Mouse (Mus musculus): ENCODE results near the gene Pstpip1. TPM values are rescaled to one million over a fixed set of nuclear protein-coding genes. Genes with fewer than 3 reads are reported as not detected.

The Pstpip1 gene
- polyA plus RNA-seq, 1 experiment = 1.0 TPM

DNA sequence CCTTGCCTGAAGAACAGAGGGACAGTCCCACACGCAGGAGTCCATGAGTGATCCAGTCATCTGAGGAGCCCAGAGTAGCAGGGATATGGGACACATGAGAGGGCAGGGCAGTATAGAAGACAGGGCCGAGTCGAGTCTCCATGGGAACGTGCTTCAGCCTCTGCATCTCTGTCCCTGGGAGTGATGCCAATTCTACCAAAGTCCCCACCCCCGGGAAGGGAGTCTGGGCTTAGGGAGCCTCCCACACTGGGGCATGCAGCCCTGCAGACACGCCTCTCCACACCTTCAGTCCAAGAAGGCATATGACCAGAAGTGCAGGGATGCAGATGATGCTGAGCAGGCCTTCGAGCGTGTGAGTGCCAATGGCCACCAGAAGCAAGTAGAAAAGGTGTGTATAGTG, 33.2 kb downstream of the Pstpip1 start:
- Histone ChIP-seq H3K36me3 (ENCODE audit: control insufficient read depth, insufficient read depth) (no peaks in the 10 kb centered on the region), H3K79me2 (ENCODE audit: control insufficient read depth, insufficient read depth) (no peaks in the 10 kb centered on the region)

DNA sequence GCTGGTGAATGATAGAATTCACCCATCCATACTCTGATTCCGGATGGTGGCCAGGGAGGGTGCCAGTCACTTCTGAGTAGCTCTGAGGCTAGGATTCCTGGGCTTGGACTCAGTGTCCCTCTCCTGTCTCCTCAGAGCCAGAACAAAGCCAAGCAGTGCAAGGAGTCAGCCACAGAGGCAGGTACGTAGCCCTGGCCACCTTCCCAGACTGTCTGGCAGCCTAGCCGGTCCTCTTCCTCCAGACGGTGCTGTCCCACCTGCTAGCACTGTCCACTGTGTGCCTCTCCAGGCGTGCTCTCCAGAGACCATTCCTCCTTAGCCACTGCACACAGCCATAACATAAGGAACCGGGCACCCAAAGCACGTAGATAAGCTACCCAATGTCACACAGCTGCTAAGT, 33.9 kb downstream of the Pstpip1 start:
- no peak overlapping the region for H3K4me3 ChIP-seq (ENCODE audit: insufficient read depth, poor library complexity, severe bottlenecking)
- no peaks in the 10 kb centered on the region for H3K36me3 ChIP-seq (ENCODE audit: control insufficient read depth, insufficient read depth)
- no peaks in the 10 kb centered on the region for H3K79me3 ChIP-seq (ENCODE audit: low read depth)
- no peak overlapping the region for H3ac ChIP-seq (ENCODE audit: control insufficient read depth, insufficient read length, low read depth)
- H3K79me2 ChIP-seq (ENCODE audit: control insufficient read depth, insufficient read depth) = no peaks in the 10 kb centered on the region
- no peaks in the 10 kb centered on the region for H3K27me3 ChIP-seq (ENCODE audit: control insufficient read depth, insufficient read depth, insufficient read length)
- TF ChIP-seq CTCF (IDR thresholded peaks at IDR 0.05; ENCODE audit: control insufficient read depth, insufficient read depth, insufficient read length) (no peak), CEBPB (IDR thresholded peaks at IDR 0.05; ENCODE audit: low read depth) (no peak), MYOD1 (IDR thresholded peaks at IDR 0.05; ENCODE audit: control insufficient read depth, insufficient read length, low read depth) (no peak), MAX (IDR thresholded peaks at IDR 0.05) (no peak), MYOG (IDR thresholded peaks at IDR 0.05; ENCODE audit: control insufficient read depth, extremely low read depth, insufficient read length) (no peak)

More for the DNA sequence above, 33.2 kb downstream of the Pstpip1 start:
- Histone ChIP-seq H3K27me3 (ENCODE audit: control insufficient read depth, insufficient read depth, insufficient read length) (no peaks in the 10 kb centered on the region), H3K79me3 (ENCODE audit: low read depth) (no peaks in the 10 kb centered on the region), H3K4me3 (ENCODE audit: insufficient read depth, poor library complexity, severe bottlenecking) (no peak overlapping the region), H3ac (ENCODE audit: control insufficient read depth, insufficient read length, low read depth) (no peak overlapping the region)
- no peak for TF ChIP-seq MYOG (IDR thresholded peaks at IDR 0.05; ENCODE audit: control insufficient read depth, extremely low read depth, insufficient read length)
- TF ChIP-seq MAX (IDR thresholded peaks at IDR 0.05) = no peak
- TF ChIP-seq FOSL1 (IDR thresholded peaks at IDR 0.05; ENCODE audit: insufficient read depth, low read length, poor library complexity, severe bottlenecking) = no peak
- TF ChIP-seq MYOD1 (IDR thresholded peaks at IDR 0.05; ENCODE audit: control insufficient read depth, insufficient read length, low read depth) = no peak
- TF ChIP-seq CEBPB (IDR thresholded peaks at IDR 0.05; ENCODE audit: low read depth) = no peak
- no peak for TF ChIP-seq USF1 (IDR thresholded peaks at IDR 0.05; ENCODE audit: low read depth)
- no peak for TF ChIP-seq CTCF (IDR thresholded peaks at IDR 0.05; ENCODE audit: control insufficient read depth, insufficient read depth, insufficient read length)

DNA sequence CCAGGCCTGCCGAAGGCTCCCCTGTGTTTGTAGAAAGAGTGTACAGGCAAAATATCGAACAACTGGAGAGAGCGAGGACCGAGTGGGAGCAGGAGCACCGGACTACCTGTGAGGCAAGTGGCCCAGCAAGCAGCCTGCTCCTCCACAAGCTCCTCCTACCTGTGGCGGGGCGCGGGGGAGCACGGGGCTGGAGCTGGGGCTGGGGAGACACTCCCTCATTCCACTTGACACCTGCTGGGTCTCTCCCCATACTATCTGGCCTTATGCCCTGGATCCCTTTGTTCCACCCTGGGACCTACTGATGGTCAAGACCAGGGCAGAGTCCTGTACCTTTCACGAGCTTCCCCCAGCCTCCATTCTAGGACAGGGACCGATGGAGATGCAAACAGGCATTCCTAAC, 34.8 kb downstream of the Pstpip1 start:
- Histone ChIP-seq H3K4me3 (ENCODE audit: insufficient read depth, poor library complexity, severe bottlenecking) (no peak overlapping the region), H3K79me3 (ENCODE audit: low read depth) (no peaks in the 10 kb centered on the region), H3K36me3 (ENCODE audit: control insufficient read depth, insufficient read depth) (peaks cover 8% of the 10 kb centered on the region), H3K79me2 (ENCODE audit: control insufficient read depth, insufficient read depth) (no peaks in the 10 kb centered on the region), H3ac (ENCODE audit: control insufficient read depth, insufficient read length, low read depth) (no peak overlapping the region), H3K27me3 (ENCODE audit: control insufficient read depth, insufficient read depth, insufficient read length) (no peaks in the 10 kb centered on the region)
- no peak for TF ChIP-seq CTCF (IDR thresholded peaks at IDR 0.05; ENCODE audit: control insufficient read depth, insufficient read depth, insufficient read length)

DNA sequence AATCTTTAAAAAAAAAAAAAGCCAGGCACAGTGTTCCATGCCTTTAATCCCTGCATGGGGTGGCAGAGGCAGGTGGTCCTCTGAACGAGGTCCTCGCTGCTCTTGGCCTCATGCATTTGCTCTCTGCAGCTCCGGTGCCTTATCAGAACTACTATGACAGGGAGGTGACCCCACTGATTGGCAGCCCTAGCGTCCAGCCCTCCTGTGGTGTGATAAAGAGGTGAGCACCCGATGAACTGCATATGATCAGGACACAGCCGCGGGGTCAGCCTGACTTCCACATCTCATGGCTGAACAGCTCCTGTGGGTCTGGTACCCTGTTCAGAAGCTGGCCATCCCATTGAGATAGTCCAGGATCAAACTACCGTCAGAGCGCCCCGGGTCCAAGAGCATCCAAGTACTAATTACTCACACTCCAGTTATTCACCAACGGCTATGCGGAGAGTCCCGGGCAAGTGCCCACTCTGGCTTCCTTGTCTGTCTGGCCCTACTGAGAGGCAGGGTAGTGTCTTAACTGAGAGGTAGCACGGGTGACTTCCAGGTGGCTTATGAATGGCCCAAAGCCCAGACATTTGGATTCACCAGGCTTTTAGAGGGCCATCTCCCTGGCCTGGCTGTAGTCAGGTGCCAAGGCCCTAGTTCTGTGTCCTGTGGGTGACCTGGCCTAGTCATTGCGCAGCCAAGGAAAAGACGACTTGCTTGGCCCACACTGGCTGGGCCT, 36.9 kb downstream of the Pstpip1 start:
- Histone ChIP-seq H3K4me3 (ENCODE audit: insufficient read depth, poor library complexity, severe bottlenecking) (no peak overlapping the region), H3K36me3 (ENCODE audit: control insufficient read depth, insufficient read depth) (peaks cover 9% of the 10 kb centered on the region), H3K79me3 (ENCODE audit: low read depth) (no peaks in the 10 kb centered on the region), H3K79me2 (ENCODE audit: control insufficient read depth, insufficient read depth) (no peaks in the 10 kb centered on the region), H3ac (ENCODE audit: control insufficient read depth, insufficient read length, low read depth) (no peak overlapping the region), H3K27me3 (ENCODE audit: control insufficient read depth, insufficient read depth, insufficient read length) (no peaks in the 10 kb centered on the region)
- TF ChIP-seq MYOD1 (IDR thresholded peaks at IDR 0.05; ENCODE audit: control insufficient read depth, insufficient read length, low read depth) (no peak), FOSL1 (IDR thresholded peaks at IDR 0.05; ENCODE audit: insufficient read depth, low read length, poor library complexity, severe bottlenecking) (no peak), CTCF (IDR thresholded peaks at IDR 0.05; ENCODE audit: control insufficient read depth, insufficient read depth, insufficient read length) (no peak), MYOG (IDR thresholded peaks at IDR 0.05; ENCODE audit: control insufficient read depth, extremely low read depth, insufficient read length) (no peak), MAX (IDR thresholded peaks at IDR 0.05) (no peak), CEBPB (IDR thresholded peaks at IDR 0.05; ENCODE audit: low read depth) (no peak)

DNA sequence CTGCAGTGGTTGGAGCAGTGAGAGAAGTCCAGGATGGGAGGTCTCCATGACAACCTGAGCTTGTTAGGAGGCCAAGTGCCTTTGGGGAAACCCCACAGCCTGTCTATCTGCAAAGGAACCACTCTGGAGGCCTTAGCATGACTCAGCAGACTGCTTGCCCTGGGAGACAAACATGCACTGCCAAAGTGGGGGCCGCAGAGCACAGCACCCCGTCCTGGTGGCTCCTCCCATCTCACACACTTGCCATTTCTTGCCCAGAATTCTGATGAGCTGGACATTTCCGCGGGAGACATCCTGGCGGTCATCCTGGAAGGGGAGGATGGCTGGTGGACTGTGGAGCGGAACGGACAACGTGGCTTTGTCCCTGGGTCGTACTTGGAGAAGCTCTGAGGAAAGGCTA, 38.6 kb downstream of the Pstpip1 start:
- Histone ChIP-seq H3ac (ENCODE audit: control insufficient read depth, insufficient read length, low read depth) (no peak overlapping the region), H3K79me2 (ENCODE audit: control insufficient read depth, insufficient read depth) (no peaks in the 10 kb centered on the region), H3K36me3 (ENCODE audit: control insufficient read depth, insufficient read depth) (peaks cover 9% of the 10 kb centered on the region), H3K4me3 (ENCODE audit: insufficient read depth, poor library complexity, severe bottlenecking) (no peak overlapping the region), H3K79me3 (ENCODE audit: low read depth) (no peaks in the 10 kb centered on the region), H3K27me3 (ENCODE audit: control insufficient read depth, insufficient read depth, insufficient read length) (no peaks in the 10 kb centered on the region)
- TF ChIP-seq FOSL1 (IDR thresholded peaks at IDR 0.05; ENCODE audit: insufficient read depth, low read length, poor library complexity, severe bottlenecking) (no peak), MYOG (IDR thresholded peaks at IDR 0.05; ENCODE audit: control insufficient read depth, extremely low read depth, insufficient read length) (no peak), CEBPB (IDR thresholded peaks at IDR 0.05; ENCODE audit: low read depth) (no peak), MAX (IDR thresholded peaks at IDR 0.05) (no peak), MYOD1 (IDR thresholded peaks at IDR 0.05; ENCODE audit: control insufficient read depth, insufficient read length, low read depth) (no peak), USF1 (IDR thresholded peaks at IDR 0.05; ENCODE audit: low read depth) (no peak), CTCF (IDR thresholded peaks at IDR 0.05; ENCODE audit: control insufficient read depth, insufficient read depth, insufficient read length) (no peak)

DNA sequence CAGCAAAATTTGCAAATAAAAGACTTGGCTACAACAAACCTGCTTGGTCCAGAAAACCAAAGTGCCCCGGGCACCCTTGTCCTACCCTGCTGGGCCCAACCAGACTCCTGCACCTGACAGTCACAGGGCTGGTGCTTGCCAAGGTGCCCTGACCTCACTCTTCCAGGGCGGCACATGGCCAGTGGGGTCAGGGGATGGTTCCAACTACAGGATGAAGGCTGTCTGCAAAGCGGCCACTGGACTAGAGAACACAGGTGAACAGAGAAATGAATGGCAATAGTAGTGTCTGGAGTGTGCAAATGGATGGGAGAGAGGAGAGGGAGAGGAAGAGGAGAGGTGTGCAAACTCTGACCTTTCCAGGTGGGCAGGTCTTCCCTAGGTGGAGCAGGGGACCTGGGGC, 40.2 kb downstream of the Pstpip1 start:
- peaks cover 13% of the 10 kb centered on the region for H3K36me3 ChIP-seq (ENCODE audit: control insufficient read depth, insufficient read depth)
- H3K4me3 ChIP-seq (ENCODE audit: insufficient read depth, poor library complexity, severe bottlenecking) = no peak overlapping the region
- no peak for TF ChIP-seq FOSL1 (IDR thresholded peaks at IDR 0.05; ENCODE audit: insufficient read depth, low read length, poor library complexity, severe bottlenecking)
- TF ChIP-seq MAX (IDR thresholded peaks at IDR 0.05) = no peak
- TF ChIP-seq CTCF (IDR thresholded peaks at IDR 0.05; ENCODE audit: control insufficient read depth, insufficient read depth, insufficient read length) = no peak
- TF ChIP-seq MYOD1 (IDR thresholded peaks at IDR 0.05; ENCODE audit: control insufficient read depth, insufficient read length, low read depth) = no peak
- no peak for TF ChIP-seq MYOG (IDR thresholded peaks at IDR 0.05; ENCODE audit: control insufficient read depth, extremely low read depth, insufficient read length)
- no peak for TF ChIP-seq USF1 (IDR thresholded peaks at IDR 0.05; ENCODE audit: low read depth)
- no peak for TF ChIP-seq CEBPB (IDR thresholded peaks at IDR 0.05; ENCODE audit: low read depth)
- no peaks in the 10 kb centered on the region for H3K27me3 ChIP-seq (ENCODE audit: control insufficient read depth, insufficient read depth, insufficient read length)
- no peak overlapping the region for H3ac ChIP-seq (ENCODE audit: control insufficient read depth, insufficient read length, low read depth)
- no peaks in the 10 kb centered on the region for H3K79me2 ChIP-seq (ENCODE audit: control insufficient read depth, insufficient read depth)
- no peaks in the 10 kb centered on the region for H3K79me3 ChIP-seq (ENCODE audit: low read depth)

All from C2C12 (cell line).